Mouse (Mus musculus): ENCODE data around the gene Lrrc56. TPM values are rescaled to one million over a fixed set of nuclear protein-coding genes. Genes with fewer than 3 reads are reported as not detected.

The Lrrc56 gene
- polyA plus RNA-seq, 1 experiment from 2014 or later = 10.8 TPM

DNA sequence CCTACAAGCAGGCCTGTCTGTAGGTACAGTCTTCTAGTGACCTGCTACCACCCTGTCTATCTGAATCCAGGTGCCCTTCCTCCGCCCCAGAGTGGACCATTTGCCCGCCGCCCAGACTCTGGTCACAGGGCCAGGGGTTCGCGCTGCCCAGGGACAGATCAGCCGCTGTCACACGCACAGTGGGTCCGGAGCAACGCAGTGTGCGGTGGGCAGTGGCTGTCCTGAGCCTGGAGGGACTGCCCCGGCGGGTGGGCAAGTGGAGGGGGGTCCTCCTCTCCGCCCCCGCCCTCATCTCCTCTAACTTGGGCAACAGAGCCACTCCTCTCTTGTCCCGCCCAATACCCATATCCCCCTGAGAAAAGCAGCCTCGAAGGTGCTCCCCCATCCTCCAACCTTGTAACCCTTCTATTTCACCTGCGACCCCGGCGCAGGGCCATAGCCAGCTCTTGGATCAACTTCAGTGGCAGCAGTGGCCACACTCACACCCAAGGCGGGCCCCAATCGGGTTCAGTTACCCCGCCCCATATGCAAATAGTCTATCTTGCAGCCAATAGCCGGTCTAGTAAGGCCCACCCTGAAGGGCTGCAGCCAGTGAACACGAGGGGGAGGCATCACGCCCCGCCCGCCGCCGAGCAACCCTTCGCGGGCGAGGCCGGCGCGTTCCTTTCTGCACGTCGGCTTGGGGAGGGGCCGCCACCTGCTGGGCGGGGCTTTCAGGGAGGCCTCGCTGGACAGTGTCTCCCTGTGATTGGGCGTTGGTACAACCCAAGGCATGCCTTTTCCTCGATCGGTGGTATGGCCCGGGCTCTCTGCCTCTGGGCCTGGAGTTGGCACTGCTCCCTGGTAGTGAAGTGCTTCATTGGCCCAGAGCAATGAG, 27.5 kb downstream of the Lrrc56 start:
- Histone ChIP-seq H3K9ac (ENCODE audit: low read depth, low read length) (peak overlapping the region; percentile 71), H3K4me1 (replicated peaks; ENCODE audit: insufficient read depth, low read length) (peaks cover 42% of the 10 kb centered on the region; the same call in 1 of the 2 replicates), H3K36me3 (ENCODE audit: insufficient read depth, low read length) (no peaks in the 10 kb centered on the region), H3K4me2 (ENCODE audit: low read length) (peak overlapping the region; percentile 94), H3K27ac (peak overlapping the region; percentile 74), H3K27me3 (ENCODE audit: insufficient read depth, low read length) (no peaks in the 10 kb centered on the region), H3K9me3 (replicated peaks; ENCODE audit: low read length) (no peaks in the 10 kb centered on the region), H3K4me3 (replicated peaks; ENCODE audit: low read depth, low read length) (peak overlapping the region; percentile 50)
- ATAC-seq (replicated peaks; ENCODE audit: low FRiP score, low read depth) (peak; percentile 97), DNase-seq (ENCODE audit: low spot score) (peak; percentile 99)
- 4% methylated on average over 44 of the region's 44 CpGs for WGBS
- peak; percentile 65 for TF ChIP-seq CTCF (IDR thresholded peaks at IDR 0.05; ENCODE audit: low read depth)

DNA sequence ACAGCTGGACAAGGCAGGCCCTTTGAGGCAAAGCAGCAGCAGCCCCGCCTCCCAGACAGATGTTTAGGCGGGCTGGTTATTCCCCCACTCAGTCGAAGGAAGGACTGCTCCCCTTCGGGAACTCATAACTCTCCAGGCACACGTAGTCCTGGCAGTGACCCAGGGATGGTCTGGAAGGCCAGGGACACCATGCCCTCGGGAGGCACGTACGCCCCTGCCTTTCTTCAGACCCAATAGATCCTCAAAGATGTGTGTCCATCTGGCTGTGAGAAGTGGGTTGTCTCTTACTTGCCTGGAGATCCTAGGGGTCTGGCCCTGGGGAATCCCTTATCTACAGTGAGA, 28.1 kb downstream of the Lrrc56 start:
- Histone ChIP-seq H3K27me3 (ENCODE audit: insufficient read depth, low read length) (no peaks in the 10 kb centered on the region), H3K9ac (ENCODE audit: low read depth, low read length) (peak overlapping the region; percentile 24; the same call in 1 of the 2 replicates), H3K4me3 (replicated peaks; ENCODE audit: low read depth, low read length) (no peak overlapping the region; the same call in 1 of the 2 replicates), H3K9me3 (replicated peaks; ENCODE audit: low read length) (no peaks in the 10 kb centered on the region), H3K36me3 (ENCODE audit: insufficient read depth, low read length) (no peaks in the 10 kb centered on the region), H3K4me1 (replicated peaks; ENCODE audit: insufficient read depth, low read length) (peaks cover 35% of the 10 kb centered on the region; the same call in 1 of the 2 replicates), H3K4me2 (ENCODE audit: low read length) (peak overlapping the region; percentile 94), H3K27ac (peak overlapping the region; percentile 73; the same call in 1 of the 2 replicates)
- DNase-seq (ENCODE audit: low spot score) (no peak), ATAC-seq (replicated peaks; ENCODE audit: low FRiP score, low read depth) (no peak)
- TF ChIP-seq CTCF (IDR thresholded peaks at IDR 0.05; ENCODE audit: low read depth) = no peak
- 2% methylated on average over 8 of the region's 8 CpGs for WGBS

DNA sequence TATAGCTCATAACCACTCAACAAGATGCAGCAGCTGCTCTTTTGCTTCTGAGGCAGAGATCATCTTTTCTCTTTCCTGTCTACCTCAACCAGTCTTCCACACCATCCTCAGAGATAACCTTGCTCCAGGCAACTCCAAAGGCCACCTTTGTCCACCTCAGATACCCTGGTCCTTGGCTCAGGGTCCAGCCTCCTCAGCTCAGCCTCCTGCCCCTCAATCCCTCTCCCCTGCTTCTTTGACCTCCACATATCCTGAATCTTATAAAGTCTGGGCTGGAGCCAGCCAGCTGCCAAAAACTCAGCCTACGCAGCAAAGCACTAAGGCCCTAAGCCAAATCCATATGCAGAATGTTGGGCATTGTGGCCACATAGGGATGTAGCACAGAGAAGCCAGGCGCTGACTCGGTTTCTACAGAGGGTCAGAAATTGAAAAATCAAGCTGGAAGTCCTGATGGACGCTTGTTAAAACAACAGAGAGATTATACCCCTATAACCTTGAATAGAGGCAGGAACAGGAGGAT, 28.8 kb downstream of the Lrrc56 start:
- Histone ChIP-seq H3K27ac (peak overlapping the region; percentile 73; the same call in 1 of the 2 replicates), H3K9me3 (replicated peaks; ENCODE audit: low read length) (no peaks in the 10 kb centered on the region), H3K4me3 (replicated peaks; ENCODE audit: low read depth, low read length) (no peak overlapping the region), H3K36me3 (ENCODE audit: insufficient read depth, low read length) (no peaks in the 10 kb centered on the region), H3K9ac (ENCODE audit: low read depth, low read length) (0 out of 2 replicates have a peak overlapping the region, but pooled peaks have one; percentile 24), H3K27me3 (ENCODE audit: insufficient read depth, low read length) (no peaks in the 10 kb centered on the region), H3K4me2 (ENCODE audit: low read length) (no peak overlapping the region), H3K4me1 (replicated peaks; ENCODE audit: insufficient read depth, low read length) (peaks cover 31% of the 10 kb centered on the region; the same call in 1 of the 2 replicates)
- ATAC-seq (replicated peaks; ENCODE audit: low FRiP score, low read depth) = no peak
- 85% methylated on average over 4 of the region's 4 CpGs for WGBS
- TF ChIP-seq CTCF (IDR thresholded peaks at IDR 0.05; ENCODE audit: low read depth) = no peak
- no peak for DNase-seq (ENCODE audit: low spot score)

DNA sequence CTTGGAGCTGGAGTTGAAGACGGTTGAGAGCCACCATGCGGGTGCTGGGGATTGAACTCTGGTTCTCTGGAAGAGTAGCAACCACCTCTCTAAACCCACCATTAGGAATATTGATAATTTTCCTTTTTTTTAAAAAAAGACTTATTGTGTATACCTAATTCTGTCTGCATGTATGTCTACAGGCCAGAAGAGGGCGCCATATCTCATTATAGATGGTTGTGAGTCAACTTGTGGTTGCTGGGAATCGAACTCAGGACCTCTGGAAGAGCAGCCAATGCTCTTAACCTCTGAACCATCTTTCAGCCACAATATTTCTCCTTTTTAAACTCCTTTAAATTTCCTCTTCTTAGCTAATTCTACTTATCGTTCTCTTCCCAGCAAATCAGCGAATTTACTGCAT, 32.6 kb downstream of the Lrrc56 start:
- Histone ChIP-seq H3K4me1 (replicated peaks; ENCODE audit: insufficient read depth, low read length) (peaks cover 19% of the 10 kb centered on the region; the same call in 1 of the 2 replicates), H3K36me3 (ENCODE audit: insufficient read depth, low read length) (no peaks in the 10 kb centered on the region), H3K4me3 (replicated peaks; ENCODE audit: low read depth, low read length) (no peak overlapping the region), H3K27me3 (ENCODE audit: insufficient read depth, low read length) (no peaks in the 10 kb centered on the region), H3K4me2 (ENCODE audit: low read length) (no peak overlapping the region), H3K9ac (ENCODE audit: low read depth, low read length) (no peak overlapping the region), H3K27ac (no peak overlapping the region), H3K9me3 (replicated peaks; ENCODE audit: low read length) (no peaks in the 10 kb centered on the region)
- ATAC-seq (replicated peaks; ENCODE audit: low FRiP score, low read depth) (no peak), DNase-seq (ENCODE audit: low spot score) (no peak)
- 0 out of 2 replicates have a peak, but pooled peaks have one; percentile 18 for TF ChIP-seq CTCF (IDR thresholded peaks at IDR 0.05; ENCODE audit: low read depth)
- WGBS = 84% methylated on average over 6 of the region's 6 CpGs

DNA sequence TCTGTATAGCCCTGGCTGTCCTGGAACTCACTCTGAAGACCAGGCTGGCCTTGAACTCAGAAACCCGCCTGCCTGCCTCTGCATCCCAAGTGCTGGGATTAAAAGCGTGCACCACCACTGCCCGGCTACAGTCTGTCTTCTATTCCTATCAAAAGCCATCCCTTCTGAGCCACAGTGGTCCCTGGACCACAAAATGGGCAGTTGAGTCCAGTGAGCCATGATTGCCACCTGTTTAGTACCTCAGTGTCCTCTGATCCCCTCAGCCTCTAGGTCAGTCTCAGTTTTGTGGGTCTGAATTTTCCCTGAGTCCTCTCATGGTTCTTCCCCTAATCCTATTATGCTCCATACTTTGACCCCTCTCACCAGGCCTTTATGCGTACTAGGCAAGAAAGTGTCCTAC, 33.8 kb downstream of the Lrrc56 start:
- Histone ChIP-seq H3K4me1 (replicated peaks; ENCODE audit: insufficient read depth, low read length) (0 out of 2 replicates have a peak, but pooled peaks cover 12% of the 10 kb centered on the region), H3K4me2 (ENCODE audit: low read length) (peak overlapping the region; percentile 68; the same call in 1 of the 2 replicates), H3K9ac (ENCODE audit: low read depth, low read length) (0 out of 2 replicates have a peak overlapping the region, but pooled peaks have one; percentile 99), H3K36me3 (ENCODE audit: insufficient read depth, low read length) (peaks cover 7% of the 10 kb centered on the region; the same call in 1 of the 2 replicates), H3K27ac (no peak overlapping the region), H3K9me3 (replicated peaks; ENCODE audit: low read length) (no peaks in the 10 kb centered on the region), H3K4me3 (replicated peaks; ENCODE audit: low read depth, low read length) (no peak overlapping the region), H3K27me3 (ENCODE audit: insufficient read depth, low read length) (no peaks in the 10 kb centered on the region)
- no peak for DNase-seq (ENCODE audit: low spot score)
- ATAC-seq (replicated peaks; ENCODE audit: low FRiP score, low read depth) = no peak
- no peak for TF ChIP-seq CTCF (IDR thresholded peaks at IDR 0.05; ENCODE audit: low read depth)
- 77% methylated on average over 4 of the region's 4 CpGs for WGBS

DNA sequence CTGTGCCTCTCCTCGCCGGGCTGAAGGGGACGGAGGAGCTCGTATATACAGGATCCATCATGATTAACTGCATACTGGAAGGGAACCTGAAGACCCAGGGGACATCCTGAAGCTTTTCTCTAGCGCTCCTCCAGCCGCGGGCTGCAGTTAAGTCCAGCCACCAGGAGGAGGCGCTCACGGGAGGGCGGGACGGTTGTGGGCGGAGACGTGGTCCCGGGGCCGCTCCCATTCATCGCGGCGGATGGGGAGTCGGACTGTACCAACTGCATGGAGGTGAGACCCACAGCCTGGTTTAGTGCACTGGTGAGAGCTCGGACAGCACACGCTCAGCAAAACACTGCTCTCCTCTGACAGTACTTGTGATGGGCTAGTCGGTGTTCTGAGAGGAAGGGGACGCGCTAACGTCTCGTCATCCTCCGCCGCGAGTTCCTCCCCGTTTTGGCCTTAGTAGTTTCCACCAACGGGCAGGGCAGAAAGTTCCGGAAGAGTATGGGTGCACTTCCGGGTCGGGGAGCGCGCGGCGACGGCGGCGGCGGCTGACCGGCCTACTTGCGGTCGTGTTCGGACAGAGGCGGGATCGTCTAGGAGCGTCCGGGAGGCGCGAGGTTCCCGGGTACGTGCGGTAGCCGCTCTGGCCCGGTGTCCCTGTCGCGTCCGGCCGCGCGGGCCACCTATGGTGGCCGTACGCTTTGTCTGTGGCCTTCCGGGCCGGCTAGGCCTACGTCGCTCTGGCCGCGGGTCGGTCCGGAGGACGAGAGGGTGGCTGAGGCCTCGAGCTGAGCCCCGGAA, 34.5 kb downstream of the Lrrc56 start, which contains the start of gene Phrf1:
Gene Phrf1, plus strand, starts transcription at position 506 of the 789 bp plus-strand sequence.
- Histone ChIP-seq H3K27ac (peak within 1 kb of the TSS; percentile 93), H3K9ac (ENCODE audit: low read depth, low read length) (peak within 1 kb of the TSS; percentile 99), H3K4me3 (replicated peaks; ENCODE audit: low read depth, low read length) (peak within 1 kb of the TSS; percentile 99), H3K4me2 (ENCODE audit: low read length) (peak within 1 kb of the TSS; percentile 68), H3K4me1 (replicated peaks; ENCODE audit: insufficient read depth, low read length) (0 out of 2 replicates have a peak, but pooled peaks cover 11% of the 10 kb centered on the region), H3K27me3 (ENCODE audit: insufficient read depth, low read length) (no peaks in the 10 kb centered on the region), H3K36me3 (ENCODE audit: insufficient read depth, low read length) (peaks cover 13% of the 10 kb centered on the region), H3K9me3 (replicated peaks; ENCODE audit: low read length) (no peaks in the 10 kb centered on the region)
- peak; percentile 90 for ATAC-seq (replicated peaks; ENCODE audit: low FRiP score, low read depth)
- WGBS = under 1% methylated on average over 76 of the region's 76 CpGs
- peak; percentile 95 for DNase-seq (ENCODE audit: low spot score)
- peak; percentile 98 for TF ChIP-seq CTCF (IDR thresholded peaks at IDR 0.05; ENCODE audit: low read depth)

All from kidney, postnatal 0 days (tissue).